Mouse (Mus musculus) T-helper 1 cell (primary cell): Measurements from ENCODE around the gene Actr2.
"Not testable (repeated sequence)": the region's sequence is repeated elsewhere in the genome, so short reads cannot be mapped to it uniquely, and the experiment has no call there.

Experiments used
- in situ Hi-C: fragments of 300-600 bp; cut with MboI, MseI; formaldehyde crosslinking; loops from one replicate; pipeline ENCODE4 v1.15.1; 2025; ENCODE audit warnings: high pct_unique_total_duplicates

Gene Actr2

DNA sequence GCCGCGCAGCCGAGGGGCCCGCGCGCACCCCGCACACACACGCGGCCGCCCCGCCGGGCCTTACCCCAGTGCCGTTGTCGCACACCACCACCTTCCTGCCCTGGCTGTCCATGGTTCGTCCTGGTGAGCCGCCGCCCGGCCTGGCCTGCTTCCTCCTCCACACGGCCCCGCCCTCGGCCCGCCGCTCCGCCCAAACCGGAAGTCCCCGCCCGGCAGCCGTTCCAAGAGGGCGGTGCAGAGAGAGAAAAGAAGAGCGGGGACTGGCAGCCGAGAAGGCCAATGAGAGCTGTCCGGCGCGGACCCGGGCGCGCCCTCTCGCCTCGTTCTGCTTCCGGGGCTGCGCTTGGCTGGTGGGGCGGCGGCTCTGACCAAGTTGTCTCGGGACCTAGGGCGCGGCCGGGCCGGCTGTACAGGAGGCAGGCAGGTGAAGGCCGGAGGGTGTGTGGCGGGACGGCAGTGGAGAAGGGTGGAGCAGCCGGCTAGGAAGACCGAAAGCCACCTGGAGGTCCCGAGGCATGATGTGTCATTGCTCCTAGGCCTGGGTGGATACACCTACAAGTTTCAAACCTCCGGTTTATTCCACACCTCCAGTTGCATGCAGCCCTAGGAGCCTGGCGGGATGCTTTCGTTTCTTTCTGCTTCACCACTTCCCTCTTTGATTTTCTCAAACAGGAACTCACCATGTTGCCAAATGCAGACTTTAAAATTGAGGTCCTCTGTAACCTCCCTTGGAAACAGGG, at the start of gene Actr2:
Gene Actr2 (minus strand): TSS at position 173 of the 740 bp plus-strand sequence.
- in situ Hi-C loops = no loop called here

GRCm38 (mm10) chr11:20158879-20159278, 46.2 kb upstream of the Actr2 start:
- in situ Hi-C loops = no loop called here

GRCm38 (mm10) chr11:20153542-20153941, 40.8 kb upstream of the Actr2 start:
- in situ Hi-C loops = not testable (repeated sequence)

DNA sequence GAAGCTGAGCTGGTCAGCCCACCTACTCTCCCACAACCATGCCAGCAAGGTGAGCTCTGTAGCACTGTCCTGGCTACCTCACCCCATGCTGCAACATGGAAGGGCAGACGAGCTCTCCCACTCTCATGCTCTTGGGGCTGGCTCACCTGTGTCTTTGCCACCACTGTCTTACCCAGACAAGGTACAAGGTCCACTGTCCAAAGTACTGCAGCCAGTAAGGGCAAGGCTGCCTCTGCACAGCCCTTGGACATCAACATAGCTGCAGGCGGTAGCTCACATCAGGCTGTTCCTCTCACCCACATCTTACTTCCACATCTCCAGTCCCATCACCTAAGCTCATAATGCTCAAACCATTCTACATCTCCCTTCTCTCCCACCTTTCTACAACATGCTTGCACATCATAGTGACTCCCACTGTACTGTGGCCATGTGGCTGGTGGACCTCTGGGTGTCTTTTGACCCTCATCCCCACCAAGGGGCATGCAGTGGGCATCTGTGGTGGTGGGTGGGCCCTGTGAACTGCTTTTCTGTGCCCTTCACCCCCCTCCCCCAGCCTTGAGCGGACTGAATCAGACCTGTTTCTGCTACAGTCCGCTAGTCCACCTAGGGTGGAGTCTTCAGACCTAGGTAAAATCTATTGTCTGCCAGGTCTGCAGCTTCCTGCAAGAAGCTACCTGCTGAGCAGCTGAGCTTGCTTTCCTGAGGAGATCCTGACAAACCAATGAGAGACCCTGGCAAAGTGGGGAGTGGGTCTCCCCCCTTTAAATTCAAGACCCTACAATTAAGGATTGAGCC, 39.6 kb upstream of the Actr2 start:
- in situ Hi-C loops = no loop called here

GRCm38 (mm10) chr11:20151290-20151689, 38.6 kb upstream of the Actr2 start:
- in situ Hi-C loops = no loop called here

- in situ Hi-C loops = loop anchor here (5.0 kb wide), 1 partner anchor 32 kb away; no protein-coding TSS in a partner anchor
Measured at GRCm38 (mm10) chr11:20149936-20150335, 37.2 kb upstream of the Actr2 start.

- in situ Hi-C loops = loop anchor here (5.0 kb wide), 1 partner anchor 37 kb away; no protein-coding TSS in a partner anchor
Measured at GRCm38 (mm10) chr11:20145383-20145782, 32.7 kb upstream of the Actr2 start.

DNA sequence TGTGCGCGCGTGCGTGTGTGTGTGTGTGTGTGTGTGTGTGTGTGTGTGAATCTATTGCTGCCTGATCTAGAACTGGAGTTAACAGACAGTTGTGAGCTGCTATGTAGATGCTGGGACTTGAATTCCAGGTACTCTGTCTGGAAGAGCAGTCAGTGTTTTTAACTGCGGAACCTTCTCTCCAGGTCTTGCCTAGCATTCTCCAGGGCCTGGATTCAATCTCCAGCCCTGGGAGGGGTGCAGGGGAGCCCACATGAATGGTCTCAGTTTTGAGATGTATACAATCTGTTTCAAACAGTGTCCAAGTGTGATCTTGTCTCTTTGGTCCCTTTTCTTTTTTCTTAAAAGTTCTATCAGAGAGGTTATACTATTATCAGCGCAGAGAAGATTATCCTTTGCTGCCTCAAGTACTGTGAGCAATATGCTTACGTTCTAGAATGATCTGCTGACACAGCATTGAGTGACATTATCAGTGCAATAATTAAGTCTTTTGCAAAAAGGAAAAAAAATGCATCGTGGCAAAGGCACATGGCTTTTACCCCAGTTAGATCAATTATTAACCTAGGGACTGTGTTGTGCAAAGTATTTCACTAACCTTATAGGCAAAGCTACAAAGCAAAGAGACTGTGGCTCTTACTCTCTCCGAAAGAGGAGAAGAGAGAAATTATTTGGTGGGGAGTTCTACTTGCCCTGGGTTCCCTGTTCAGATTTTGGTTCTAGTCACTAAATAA, 32.0 kb upstream of the Actr2 start:
- in situ Hi-C loops = loop anchor here (5.0 kb wide), 1 partner anchor 38 kb away; no protein-coding TSS in a partner anchor

DNA sequence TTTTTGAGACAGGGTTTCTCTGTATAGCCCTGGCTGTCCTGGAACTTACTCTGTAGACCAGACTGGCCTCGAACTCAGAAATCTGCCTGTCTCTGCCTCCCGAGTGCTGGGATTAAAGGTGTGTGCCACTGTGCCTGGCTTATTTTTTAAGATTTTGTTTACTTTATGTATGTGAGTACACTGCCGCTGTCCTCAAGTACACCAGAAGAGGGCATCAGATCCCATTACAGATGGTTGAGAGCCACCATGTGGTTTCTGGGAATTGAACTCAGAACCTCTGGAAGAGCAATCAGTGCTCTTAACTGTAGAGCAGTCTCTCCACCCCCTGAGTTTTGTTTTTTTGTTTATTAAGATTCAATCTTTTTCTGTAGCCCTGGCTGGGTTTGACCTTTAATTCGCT, 31.0 kb upstream of the Actr2 start:
- in situ Hi-C loops = not testable (repeated sequence)

GRCm38 (mm10) chr11:20142516-20142915, 29.8 kb upstream of the Actr2 start:
- in situ Hi-C loops = no loop called here

DNA sequence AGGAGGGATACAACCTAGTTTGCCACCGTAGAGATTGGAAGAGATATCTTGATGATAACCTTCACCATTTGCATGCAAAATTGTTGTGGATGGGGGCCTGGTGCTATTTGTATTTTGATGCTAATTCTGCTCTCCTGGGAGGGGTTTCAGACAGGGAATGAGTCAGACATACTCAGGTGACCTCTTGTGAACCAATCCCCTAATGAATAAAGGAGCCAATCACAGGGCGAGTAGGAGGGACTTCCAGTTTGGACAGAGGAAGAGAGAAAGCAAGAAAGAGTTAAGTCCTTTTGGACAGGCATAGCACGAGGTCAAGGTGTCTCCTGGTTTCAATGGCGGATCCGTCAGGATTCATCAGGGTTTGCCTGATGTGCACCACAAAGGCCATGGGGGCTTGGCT, 27.6 kb upstream of the Actr2 start:
- in situ Hi-C loops = no loop called here

GRCm38 (mm10) chr11:20139711-20140110, 27.0 kb upstream of the Actr2 start:
- in situ Hi-C loops = no loop called here

DNA sequence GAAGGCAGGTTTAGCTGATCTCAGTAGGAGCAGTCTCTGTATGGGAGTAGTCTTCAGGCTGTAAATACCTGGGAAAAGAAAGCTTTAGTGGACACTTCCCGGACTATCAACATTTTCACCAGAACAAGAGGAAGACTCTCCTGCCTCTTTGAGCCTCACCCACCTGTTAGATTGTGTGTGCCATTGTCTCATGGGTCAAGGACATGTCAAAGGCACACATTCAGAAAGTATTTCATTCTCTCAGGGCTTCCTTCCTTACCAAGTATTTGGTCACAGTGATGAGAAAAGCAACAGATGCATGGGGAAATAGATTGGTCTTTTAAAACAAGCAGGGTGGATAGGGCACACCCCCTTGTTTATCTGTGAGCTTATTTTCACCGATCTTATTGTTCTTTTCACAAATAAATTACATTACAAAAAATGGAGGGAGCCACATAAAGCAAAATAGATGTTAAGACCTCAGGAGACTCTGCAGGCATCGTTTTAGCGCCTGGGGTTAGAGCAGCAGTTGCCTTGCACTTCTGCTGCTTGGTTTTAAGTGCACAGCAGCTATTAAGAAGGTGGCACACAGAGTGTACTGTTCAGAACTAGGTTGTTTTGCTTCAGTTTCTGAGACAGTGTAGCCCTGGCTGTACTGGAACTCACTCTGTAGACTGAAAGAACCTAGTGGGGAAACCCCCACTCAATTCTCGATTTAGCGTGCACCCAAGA, 25.9 kb upstream of the Actr2 start:
- in situ Hi-C loops = no loop called here

- in situ Hi-C loops = no loop called here
Measured at GRCm38 (mm10) chr11:20137872-20138271, 25.2 kb upstream of the Actr2 start.

DNA sequence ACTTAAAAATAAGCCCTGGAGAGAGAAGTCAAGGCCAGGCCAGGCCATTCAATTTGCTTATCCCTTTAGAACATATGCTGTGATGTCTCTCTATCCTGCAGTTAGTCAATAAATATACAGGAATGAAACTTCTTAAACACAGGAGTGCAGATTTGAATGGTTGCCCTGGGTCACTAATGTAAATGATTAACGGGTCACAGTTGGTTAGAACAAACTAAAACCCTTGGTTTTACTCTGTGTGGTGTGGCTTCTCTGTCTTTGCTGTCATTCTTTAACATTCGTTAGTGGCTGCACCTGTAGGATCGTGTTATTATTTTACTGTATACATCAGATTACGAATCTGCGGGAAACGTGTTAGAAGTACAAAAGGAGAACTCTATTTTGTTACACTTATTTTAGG, 23.6 kb upstream of the Actr2 start:
- in situ Hi-C loops = no loop called here

DNA sequence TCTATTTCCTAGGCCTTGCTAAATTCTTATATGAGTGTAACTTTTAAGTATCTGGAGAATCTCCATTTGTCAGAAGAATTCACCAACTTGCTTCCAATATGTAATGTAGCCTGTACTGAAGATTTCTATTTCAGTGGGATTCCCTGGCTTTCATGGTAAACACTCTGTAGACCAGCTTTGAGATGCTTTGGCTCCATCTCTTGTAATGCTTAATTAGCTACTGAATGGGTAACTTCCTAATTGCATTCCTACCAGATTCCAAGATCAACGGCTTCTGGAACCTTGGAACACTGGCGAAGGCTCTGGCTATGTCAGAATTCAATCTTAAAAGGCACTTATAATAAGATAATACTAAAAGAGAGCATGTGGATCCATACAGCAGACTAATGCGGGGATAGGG, 22.2 kb upstream of the Actr2 start:
- in situ Hi-C loops = not testable (repeated sequence)

GRCm38 (mm10) chr11:20133721-20134120, 21.0 kb upstream of the Actr2 start:
- in situ Hi-C loops = no loop called here

DNA sequence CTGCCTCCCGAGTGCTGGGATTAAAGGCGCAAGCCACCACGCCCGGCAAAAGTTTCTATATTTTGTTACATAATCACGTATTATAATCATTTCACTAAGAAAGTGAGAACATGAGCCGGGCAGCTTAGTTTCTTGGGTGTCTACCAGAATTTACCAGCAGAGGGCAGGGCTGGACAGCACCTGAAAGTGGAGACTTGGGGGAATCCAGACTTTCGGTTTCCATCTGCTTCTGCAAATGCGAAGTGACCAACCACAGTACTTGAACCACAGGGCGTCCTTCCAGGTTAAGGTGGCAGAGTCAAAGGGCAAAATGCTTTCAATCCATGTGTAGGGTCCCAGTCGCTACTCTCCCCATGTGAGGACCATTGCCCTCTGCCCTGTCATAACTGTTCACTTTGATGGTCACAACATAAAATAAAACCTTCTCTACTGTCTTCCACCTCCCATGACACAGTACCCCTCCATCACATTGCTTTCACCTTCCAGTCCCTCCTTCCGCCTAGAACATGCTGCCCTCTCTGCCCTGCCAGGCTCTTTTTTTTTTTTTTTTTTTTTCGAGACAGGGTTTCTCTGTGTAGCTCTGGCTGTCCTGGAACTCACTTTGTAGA, 20.3 kb upstream of the Actr2 start:
- in situ Hi-C loops = no loop called here

DNA sequence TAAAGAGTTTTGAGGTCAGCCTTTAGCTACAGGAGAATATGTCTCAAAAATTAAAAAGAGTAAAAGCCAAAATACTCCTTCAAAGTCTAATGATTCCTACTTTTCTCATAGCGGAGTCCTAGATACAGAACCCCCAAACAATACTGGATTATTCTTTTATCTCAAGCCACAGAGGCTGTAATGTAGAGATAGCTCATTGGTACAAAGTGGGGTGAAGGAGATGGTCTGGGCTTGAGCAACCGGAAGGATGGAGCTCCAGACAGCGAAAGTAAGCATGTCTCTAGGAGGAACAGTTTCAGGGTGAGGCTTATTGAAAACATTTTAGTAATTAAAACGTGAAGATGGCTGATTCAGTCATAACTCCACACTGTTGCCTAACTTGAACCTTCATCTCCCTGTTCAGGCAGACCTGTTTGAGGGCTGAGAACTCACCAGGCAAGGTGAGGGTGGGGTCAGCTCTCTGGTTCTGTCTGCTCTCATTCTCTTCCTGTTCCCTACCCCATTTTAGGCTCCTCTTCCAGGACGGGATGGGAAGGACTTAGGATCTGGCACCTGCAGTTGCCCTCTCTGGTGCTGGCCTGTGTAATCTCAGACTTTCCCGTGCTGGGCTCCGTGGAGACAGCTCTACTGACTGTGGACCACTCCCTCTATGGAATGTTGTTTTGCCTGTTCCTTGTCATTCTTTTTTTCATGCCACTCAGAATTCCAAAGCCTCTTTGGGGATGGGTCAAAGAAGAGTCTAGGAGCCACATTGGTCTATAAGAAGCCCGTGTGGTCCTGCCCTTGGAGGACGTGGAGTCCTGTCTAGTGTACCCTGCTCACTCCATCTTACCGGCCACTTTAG, 14.2 kb upstream of the Actr2 start:
- in situ Hi-C loops = no loop called here

DNA sequence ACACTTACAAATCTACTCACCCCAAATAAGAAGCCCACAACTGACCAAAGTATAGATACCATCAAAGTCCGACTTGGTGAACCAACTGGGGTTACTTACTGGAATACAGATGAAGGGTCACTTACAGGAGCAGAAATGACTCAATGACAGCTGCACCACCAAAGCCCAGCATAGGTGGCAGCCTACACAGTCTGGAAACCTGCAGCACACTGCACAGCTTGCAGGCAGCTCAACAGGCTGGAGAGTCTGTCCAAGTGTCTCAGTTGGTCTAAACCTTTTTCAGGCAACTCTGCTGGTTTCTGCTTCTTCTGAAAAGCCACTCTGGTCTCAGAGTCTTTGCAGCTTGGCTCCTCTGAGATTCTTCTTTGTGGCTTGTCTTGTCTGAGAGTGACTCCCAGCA, 12.7 kb upstream of the Actr2 start:
- in situ Hi-C loops = no loop called here
